Mouse (Mus musculus): ENCODE results near the gene Dkk1.

DNA sequence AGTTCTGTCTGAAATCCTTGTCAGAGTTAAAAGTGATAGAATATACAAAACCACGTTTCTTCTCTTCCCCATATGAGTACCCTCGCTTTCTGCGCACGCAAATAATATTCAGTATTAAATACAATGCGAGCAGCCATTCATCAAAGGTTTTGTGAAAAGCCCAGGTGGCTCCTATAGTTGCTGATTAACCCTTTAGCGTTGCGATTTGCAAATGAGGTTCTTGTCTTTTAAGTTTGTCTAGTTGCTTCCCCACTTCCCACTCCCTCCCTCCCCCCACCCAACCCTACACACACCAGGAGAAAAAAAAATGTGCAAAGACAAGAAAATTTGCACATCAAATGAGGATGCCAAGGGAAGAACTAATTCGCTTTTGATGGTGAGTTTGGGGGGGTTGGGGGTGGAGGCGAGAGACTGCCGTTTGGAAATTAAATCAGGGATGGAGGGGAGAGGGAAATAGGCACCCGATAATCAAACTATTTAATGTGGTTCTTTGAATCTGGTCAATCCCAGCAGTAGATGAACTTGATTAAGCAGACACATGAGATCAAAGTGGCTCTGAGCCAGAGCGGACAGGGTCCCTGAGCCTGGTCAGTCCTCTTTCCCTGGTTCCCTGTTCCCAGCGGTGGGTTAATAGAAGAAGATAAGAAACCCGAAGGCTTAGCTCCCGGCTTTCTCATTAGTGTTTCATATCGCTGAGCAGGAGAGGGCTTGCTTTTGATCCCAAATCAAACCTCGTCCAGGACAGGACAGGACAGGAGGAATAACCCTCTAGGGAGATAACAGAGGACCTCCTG lies 586 bp upstream of the Dkk1 start:
- no peak for TF ChIP-seq CTCF (IDR thresholded peaks at IDR 0.05; ENCODE audit: control insufficient read depth, insufficient read depth, insufficient read length)
- TF ChIP-seq USF1 (IDR thresholded peaks at IDR 0.05; ENCODE audit: low read depth): no peak
- TF ChIP-seq MYOD1 (IDR thresholded peaks at IDR 0.05; ENCODE audit: control insufficient read depth, insufficient read length, low read depth): no peak
- TF ChIP-seq MYOG (IDR thresholded peaks at IDR 0.05; ENCODE audit: control insufficient read depth, extremely low read depth, insufficient read length): no peak

Data from C2C12 (cell line).